Mouse (Mus musculus): ENCODE results near the gene Slc25a43.

The Slc25a43 gene

DNA sequence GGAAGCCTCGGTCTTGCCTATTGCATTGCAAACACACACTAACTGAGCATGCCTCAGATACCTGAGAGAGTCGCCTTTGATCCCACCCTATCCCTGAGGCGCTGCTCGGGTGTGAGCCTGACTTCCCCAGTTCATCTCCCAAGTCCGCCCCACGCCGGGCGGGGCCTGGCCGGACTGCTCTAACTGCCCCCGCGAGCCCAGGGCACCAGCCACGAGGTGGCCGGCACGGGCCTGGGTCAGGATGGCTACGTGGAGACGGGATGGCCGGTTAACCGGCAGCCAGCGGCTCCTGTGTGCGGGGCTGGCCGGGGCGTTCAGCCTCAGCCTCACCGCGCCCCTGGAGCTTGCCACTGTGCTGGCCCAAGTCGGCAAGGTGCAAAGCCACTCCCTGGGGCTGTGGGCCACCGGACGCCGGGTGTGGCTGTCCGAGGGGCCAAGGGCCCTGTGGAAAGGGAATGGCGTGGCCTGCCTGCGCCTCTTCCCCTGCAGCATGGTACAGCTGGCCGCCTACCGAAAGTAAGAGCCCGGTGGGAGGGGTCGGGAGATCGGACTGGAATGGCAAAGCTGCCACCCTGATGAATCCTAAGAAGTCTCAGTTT is at the start of gene Slc25a43:
Slc25a43 (plus strand) TSS at position 157 of the 599 bp plus-strand sequence.
- DNase-seq (ENCODE audit: low spot score in 2 of 2), result peak; percentile 7 to 10

DNA sequence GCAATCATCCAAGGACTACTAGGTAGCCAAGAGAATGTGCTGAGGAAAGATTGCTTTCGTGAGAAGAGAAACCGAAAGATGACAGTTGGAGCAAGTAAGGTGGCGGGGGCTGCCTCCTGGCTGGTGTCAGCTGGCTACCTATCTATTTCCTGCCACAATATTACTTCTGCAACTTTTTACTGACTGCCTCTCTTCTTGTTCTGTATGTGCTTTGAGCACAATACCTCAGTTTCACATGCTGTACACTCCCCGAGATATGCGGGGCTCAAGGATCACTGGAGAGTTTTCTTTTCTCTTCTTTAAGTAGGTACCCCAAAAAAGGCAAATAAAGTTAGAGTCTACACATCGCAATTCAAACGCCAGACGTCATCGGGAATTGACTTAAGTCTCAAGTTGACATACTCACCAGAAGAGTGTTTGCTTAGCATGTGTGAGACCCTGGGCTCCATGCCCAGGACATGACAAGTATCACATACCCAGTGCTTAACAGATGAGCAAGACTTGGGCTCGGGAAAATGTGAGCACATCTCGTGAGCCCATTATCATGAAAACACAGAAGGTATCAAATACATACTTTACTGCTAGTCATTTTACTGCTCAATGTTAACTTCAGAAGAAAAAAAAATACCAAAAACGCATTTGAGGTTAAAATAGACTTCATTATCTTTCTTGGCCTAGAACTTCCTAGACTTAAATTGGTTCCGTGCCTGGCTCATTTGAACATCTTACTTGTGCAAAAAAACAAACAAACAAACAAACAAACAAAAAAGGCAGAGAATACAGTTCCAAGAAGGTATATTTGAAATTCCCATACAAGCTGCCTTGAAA is 3.1 kb upstream of the Slc25a43 start:
- no peak for DNase-seq (ENCODE audit: low spot score in 2 of 2)

DNA sequence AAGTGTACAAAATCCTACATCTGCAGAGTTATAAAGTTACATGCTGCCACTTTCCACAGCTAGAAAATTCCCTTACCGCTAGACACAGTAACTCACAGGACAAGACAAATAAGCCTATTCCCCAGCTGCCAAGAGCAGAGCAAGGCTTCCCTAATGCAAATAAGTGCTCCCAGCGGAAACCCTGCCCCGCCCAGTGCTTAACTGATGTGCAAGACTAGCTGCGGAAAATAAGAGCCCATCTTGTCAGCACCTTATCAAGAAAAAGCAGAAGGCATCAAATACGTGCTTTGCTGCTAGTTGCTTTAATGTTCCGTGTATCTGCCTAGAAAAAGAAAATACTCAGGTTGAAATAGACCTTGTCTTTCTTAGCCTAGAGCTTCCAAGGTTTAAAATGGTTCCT is 2.2 kb upstream of the Slc25a43 start:
- no peak for DNase-seq (ENCODE audit: low spot score in 2 of 2)

DNA sequence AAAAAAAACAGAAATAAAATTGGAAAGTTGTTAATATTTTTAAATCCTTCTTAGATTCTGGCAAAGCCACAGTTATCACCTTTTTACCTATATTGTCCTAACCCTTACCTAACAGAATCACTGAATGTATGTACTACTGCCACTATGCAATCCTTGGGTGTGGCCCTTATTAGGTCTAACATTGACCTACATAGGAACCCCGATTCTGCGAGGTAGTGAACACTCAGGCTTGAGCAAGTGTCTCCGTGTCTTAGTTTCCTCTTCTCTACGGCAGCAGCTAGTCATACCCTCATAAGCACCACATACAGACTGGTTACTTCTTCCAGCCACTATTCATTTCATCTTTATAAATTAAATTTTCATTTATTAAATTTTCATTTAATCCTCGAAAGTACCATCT is 715 bp upstream of the Slc25a43 start:
- no peak for DNase-seq (ENCODE audit: low spot score in 2 of 2)

DNA sequence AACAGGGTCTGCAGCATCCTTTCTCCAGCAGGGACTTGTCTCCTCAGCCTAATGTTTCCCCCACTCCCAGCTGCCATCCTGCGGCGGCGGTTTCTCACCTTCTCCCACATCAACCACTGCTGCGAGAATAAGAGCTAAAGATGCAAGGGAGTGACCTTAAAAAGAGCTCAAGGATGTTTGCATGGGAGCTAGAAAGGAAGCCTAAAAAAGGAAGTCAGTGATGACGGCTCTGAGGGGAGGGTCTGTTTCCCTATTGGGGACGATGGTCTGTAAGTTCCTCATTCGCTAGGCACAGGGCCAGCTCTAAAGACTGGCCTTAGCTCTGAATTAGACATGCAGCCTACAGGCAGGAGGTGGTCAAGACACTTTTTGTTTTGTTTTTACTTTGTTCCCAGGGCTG is 1.3 kb downstream of the Slc25a43 start:
- DNase-seq (ENCODE audit: low spot score in 2 of 2), result no peak

DNA sequence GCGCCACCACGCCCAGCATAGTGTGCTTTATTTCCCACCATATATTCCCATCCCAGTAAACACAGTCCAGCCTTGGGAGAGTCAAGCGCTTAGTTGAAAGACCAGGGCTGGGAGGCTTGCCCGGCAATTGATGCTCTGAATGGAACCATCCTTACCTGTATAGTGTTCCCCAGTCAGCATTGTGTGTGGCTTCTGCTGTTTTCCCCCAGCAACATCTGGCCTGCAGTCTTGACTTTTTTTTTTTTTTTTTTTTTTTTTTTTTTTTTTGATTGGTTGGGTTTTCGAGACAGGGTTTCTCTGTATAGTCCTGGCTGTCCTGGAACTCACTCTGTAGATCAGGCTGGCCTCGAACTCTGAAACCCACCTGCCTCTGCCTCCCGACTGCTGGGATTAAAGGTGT is 1.9 kb downstream of the Slc25a43 start:
- no peak for DNase-seq (ENCODE audit: low spot score in 2 of 2)

DNA sequence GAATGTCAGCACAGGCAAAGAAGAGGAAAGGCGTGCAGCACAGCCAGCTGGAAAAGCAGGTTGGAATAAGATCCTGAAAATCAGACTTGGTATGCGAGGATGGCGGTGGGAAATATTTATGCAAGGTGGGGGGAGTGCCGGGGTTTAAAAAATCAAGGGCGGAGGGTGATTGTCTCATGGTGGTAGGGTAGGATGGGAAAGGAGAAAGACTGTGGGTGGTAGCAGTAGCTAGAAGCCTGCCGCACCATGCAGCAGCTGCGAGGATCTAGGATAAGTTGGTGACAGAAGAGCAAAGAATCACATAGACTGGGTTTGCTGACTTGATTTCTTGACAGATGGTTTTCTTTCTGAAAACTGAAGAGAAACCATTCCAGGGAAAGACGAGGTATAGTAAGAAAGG is 3.3 kb downstream of the Slc25a43 start:
- no peak for DNase-seq (ENCODE audit: low spot score in 2 of 2)

DNA sequence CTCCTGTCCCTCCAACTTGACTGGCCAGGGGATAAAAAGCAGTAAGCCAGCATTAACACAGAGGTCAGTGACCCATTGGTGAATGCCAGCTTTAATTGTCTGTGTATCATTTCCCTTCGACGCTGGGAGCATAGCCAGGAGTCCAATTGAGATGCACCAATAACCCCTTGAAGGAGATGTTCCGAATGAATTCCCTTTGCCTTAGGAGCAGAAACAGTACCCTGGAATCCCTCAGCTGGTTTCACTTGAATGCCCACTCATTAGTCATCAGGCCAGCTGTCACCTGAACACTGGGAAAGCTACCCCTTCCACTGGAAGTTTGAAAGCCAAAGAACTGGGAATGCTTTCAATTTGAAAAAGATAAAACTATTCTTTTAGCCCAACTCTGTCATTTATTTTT is 5.1 kb downstream of the Slc25a43 start:
- no peak for DNase-seq (ENCODE audit: low spot score in 2 of 2)

DNA sequence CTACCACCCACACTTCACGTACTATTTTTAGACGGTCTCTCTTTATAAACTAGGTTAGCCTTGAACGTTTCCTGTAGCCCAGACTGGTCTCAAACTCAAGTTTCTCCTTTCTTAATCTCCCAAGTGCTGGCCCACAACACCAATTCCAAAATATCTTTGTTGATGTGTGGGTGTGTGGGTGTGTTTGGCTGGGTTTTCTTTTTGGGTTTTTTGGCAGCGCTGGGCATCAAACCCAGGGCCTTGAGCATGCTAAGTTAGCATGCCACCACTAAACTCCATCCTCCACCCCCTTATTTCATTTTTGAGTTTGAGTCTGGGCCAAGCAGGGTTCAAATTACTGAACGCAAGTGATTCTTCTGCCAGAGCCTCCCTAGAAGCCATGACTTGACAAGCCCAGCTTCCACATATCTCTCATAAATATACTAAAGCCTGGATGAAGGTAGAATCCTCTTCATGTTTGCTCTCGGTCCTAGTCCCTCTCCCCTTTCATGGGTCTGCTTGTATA is 5.9 kb downstream of the Slc25a43 start:
- no peak for DNase-seq (ENCODE audit: low spot score in 2 of 2)

DNA sequence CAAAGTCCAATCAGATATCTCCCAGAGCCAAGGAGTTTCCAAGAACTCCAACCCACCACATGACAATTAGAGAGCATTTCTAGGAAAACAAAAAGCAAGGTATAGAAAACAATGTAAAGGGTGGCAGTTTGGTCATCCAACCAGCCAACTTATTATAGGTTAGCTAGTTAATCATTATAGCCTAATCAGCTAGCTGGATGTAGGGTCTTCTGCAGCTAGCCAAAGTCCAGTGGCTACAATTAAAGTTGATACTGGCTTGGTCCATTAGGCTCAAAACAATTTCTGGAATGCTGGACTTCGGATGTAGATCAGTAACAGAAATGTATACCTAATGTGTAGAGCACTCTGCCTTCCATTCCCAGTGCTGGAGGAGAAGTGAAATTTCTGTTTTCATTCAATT is 7.1 kb downstream of the Slc25a43 start:
- no peak for DNase-seq (ENCODE audit: low spot score in 2 of 2)

DNA sequence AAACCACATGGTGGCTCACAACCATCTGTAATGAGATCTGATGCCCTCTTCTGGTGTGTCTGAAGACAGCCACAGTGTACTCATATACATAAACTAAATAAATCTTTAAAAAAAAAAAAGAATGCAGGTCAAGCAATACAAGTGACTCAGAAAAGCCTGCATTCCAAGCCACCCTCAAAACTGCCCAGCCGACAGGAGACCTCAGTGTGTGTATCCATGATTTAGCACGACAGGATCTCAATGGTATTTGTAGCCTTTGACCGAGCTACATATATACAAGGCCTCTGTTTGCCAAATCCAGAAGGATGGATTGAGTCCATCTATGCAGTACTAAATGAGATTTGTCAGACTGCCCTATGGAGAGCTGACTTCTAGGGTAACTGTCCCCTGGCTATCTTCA is 9.1 kb downstream of the Slc25a43 start:
- no peak for DNase-seq (ENCODE audit: low spot score in 2 of 2)

DNA sequence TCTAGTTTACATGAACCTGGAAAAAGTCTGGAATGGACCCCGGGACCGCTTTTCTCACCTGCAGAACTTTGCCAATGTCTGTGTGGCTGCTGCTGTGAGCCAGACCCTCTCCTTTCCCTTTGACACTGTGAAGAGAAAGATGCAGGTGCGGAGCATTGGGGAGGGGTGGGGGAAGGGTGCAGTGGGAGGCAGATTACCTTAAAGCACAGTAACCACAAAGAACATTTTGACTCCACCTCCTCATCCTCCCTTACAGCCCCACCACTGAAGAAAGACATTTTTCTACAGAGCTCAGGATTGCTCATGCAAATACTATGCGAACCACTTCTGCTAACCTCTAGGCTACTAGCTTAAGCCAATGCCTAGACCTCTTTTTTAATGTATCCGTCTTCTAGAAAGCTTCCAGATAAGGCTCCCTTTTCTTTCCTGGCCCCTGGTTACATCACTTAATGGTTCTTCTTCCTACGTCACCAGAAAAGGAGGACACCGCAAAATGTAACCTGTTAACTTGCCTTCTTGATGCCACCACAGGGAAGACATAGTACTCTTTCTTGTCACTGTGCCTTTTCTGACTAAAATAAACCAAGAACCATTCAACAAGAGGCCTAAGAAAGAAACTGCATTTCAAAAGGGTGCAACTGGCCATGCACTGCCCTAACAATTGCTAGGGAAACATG is 14.5 kb downstream of the Slc25a43 start:
- no peak for DNase-seq (ENCODE audit: low spot score in 2 of 2)

DNA sequence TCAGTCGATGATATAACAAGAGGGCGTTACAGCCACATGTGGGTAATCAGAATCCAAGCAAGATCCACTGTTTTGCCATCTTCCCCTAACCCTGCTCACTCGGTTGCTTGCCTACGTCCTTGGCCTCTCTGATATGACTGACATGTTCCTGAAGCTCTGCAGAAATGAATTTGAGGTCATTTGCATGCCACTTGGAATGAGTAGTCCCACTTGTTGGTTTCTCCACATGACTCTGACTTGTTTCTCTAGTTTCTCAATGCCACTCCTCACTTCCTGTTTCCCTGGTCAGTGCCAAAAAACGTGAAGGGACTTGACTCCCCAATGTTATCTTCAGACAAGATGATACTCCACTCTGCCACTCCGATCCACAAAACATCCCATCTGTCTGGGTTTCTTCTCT is 15.1 kb downstream of the Slc25a43 start:
- no peak for DNase-seq (ENCODE audit: low spot score in 2 of 2)

DNA sequence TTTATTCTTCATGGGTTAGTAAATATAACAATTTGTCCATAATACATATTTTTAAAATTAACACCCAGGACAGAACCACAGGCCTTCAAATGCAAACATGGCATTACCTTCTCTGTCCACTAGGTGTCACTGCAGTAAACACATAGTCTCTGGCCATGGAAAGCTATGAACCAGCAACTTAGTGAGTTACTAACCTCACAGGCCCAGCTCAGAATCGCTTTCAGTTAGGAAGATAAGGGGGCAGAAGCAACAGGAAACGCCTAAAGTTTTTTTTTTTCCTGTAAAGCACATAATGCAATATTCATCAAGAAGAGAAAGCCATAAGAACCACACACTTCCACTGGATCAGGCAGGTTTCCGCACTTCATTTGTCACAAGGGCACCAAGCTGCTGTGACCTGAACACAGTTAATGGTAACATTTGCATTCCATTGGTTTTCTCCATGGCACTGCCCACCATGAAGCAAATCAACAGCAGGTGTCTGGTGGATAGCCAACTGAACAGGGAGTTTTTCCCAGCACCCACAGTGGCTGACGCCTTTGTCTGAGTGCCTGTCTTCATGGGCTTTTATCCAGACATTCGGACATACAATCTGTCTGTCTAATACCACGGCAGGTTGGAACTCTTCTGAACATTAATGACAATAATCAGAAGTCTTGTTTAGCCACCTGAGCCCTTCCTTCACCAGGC is 17.6 kb downstream of the Slc25a43 start:
- DNase-seq (ENCODE audit: low spot score in 2 of 2), result peak in 1 of 2 experiments; percentile 38

DNA sequence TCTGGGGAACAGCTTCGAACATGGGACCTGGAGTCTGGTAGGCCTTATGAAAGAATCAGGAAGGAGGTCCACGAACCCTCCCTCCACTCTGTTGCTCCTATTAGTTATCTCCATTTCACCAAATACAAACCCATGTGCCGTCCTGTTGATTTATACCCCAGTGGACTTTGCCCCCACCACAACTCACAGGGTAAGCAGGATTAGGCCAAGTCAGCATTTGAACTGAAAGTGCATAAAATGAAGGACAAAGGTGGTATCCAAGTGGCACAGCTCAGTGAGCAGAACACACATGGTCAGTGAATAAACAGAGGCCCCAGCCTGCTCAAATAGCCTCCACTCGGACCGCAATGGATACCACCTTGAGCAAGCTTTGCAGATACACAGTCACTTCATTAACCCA is 18.8 kb downstream of the Slc25a43 start:
- DNase-seq (ENCODE audit: low spot score in 2 of 2), result no peak

DNA sequence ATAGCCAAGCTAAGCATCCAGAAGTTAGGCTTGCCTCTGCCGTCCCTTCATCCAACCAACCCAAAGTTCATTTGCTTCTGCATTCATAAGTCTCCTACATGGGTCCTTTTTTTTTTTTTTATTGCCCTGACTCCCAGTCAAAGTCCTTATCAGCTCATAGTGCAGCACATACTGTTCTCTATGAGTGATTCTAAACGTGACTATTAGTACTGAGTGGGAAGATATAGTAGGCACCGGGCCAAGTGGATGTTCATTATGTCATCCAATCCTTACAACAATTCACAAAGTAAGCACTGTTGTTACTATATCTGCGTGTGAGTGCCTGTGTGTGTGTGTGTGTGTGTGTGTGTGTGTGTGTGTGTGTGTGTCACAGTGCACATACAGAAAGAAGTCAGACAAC is 19.4 kb downstream of the Slc25a43 start:
- DNase-seq (ENCODE audit: low spot score in 2 of 2), result no peak

DNA sequence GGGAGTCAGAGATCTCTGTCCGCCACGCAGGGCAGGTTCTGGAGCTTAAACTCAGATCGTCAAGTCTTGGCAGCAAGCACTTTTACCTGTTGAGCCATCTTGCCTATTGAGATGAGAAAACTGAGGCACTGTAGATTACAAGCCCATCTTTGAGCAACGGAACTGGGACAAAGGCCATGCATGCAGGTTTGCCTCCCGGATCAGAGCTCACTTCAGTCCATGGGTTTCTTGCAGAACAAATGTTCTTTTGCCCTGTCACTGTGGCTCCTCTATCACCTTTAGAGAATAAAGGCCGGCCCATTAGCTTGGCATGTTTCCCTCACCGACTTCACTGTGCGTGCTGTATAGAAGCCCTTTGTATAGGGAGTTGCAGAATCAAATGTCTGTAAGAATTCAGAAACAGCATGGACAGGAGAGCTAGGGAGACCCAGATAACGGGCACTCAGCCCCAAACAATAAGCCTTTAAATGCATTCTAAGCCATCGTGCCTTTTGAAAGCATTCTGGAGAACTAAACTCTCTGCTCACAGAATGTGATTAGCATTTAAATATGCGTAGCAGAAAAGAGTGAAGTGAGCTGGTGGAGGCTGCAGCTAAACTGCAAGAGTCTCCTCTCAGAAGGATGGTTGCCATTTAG is 20.0 kb downstream of the Slc25a43 start:
- no peak for DNase-seq (ENCODE audit: low spot score in 2 of 2)

DNA sequence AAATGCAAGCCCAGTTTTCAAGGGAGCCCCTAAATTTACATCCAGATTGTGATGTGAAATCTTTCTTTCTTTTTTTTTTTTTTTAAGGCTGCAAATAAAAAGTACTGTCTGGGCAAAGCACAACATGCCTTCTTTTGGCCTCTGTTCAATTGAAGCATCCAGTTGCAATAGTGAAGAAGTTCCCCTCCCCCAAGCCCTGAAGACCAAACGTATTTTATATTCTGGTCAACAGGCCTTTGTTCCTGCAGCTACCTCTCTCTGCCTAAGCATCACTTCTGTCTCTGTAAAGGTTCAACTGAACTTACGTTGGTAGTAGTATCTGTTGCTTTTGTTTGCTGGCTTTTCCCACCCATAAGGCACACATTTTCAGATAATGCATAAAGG is 20.5 kb downstream of the Slc25a43 start:
- DNase-seq (ENCODE audit: low spot score in 2 of 2), result no peak

DNA sequence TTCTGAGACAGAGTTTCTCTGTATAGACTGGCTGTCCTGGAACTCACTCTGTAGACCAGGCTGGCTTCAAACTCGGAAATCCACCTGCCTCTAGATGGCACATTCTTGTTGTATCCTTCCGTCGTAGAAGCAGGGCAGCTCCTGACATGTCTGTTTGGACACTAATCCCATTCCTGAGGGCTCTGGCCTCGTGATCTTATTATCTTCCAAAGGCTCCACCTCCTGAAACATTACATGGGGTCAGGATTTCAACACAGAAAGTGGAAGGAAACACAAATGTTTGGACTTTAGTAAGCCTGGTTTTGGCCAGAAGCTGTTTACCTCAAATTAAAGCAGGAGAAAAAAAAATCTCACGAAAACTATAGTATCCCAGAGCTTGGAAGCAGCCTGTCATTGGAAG is 23.9 kb downstream of the Slc25a43 start:
- no peak for DNase-seq (ENCODE audit: low spot score in 2 of 2)

DNA sequence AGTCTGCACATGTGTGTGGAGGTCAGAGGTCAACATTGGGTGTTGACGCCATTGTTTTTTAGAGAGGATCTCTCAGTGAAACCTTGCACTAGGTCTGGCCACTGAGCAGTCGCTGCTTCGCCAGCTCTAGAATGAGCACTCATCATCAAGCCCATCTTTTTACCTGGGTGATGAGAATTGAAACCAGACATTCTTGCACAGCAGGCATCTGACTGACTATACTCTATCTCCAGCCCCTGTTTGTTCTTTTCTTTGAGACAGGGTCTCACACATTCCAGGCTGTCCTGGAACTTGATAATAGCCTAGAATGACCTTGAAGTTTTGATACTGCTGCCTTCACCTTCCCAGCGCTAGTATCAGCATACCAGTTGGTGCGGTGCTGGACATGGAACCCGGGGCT is 29.1 kb downstream of the Slc25a43 start:
- no peak for DNase-seq (ENCODE audit: low spot score in 2 of 2)

DNA sequence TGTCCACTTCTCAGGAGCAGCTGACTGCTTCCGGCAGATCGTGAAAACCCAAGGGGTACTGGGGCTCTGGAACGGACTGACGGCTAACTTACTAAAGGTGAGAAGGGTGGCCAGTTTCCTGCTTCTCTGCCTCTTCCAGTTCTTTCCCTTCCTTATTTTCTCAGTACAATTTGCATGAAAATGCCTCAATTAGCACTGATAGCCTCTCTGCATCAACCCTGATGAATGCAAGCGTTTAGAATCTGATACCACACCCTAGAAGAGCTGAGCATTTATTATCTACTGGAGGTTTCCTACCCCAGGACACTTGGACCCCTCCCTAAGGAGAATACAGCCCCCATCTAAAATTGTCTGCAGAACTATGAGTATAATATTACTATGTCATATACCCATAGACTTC is 32.1 kb downstream of the Slc25a43 start:
- no peak for DNase-seq (ENCODE audit: low spot score in 2 of 2)

DNA sequence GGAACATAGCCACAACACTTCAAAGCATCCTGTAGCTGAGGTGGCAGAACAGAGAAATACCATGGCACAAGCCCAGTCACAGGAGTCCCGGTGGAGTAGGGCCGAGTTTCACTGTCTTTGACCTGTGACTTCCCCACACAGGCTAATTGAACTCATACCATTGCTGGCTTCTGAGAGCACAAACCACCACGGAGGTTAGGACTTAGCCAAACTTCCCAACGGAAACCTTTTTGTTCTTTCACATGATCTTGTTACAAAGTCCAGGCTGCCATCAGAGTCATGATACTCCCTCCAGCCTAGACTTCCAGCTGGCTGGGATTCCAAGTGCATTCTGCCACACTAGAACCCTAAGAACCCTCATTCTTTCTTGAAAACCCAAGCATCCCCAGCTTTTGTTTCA is 34.2 kb downstream of the Slc25a43 start:
- DNase-seq (ENCODE audit: low spot score in 2 of 2), result no peak
